Mouse (Mus musculus) retina, adult 2 months (tissue): ENCODE results near the gene Cradd.

ENCODE experiments used
- DNase-seq: peaks from one replicate; pipeline ENCODE4 v3.0.0-alpha.2; 2012; ENCODE audit warnings: low read depth, low spot score

Cradd gene

DNA sequence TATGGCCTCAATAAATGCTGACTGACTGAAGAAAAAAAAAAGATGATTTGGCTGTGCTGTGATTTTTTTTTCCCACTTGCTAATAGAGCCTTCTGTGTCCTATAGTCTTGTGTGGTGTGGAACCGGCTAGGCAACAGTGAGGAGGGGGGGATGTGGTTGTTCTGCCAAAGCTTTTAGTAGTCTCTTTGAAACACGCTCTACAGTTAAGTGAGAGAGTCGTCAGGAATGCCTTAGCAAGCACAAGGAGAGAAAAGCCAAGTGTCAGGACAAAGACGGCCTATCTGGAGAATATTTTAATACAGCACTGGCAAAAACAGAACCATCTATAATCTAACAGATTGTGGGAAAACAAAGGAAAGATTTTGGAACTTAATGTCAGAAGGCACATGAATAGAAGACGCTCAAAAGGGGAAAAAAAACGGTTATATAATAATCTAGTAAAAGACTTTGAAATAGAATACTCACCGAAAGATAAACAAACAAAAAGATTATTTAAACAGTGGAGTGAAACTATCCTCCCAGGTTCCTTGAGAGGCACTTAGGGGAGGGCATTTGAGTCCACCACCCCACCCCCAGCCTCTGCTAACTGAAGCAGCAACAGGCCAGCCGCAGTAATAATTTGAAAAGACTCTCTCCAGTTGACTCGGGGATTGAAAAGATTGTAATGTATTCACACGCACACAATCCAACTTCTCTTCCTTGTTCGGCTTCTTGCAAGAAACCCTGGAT, 16.9 kb downstream of the Cradd start:
- no peak for DNase-seq

DNA sequence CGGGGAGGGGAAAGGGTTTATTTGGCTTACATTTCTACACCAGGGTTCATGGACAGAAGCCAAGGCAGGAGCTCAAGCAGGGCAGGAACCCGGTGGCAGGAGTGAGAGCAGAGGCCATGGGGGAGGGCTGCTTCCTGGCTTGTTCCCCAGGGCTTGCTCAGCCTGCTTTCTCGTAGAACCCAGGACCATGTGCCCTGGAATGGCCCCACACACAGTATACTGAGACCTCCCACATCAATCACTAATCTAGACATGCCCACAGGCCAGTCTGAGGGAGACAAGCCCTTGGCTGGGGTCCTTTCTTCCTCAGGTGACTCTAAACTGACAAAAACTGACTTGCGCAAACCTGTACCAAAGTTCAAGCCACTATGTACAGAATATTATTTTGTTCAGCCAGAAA, 19.7 kb downstream of the Cradd start:
- no peak for DNase-seq

DNA sequence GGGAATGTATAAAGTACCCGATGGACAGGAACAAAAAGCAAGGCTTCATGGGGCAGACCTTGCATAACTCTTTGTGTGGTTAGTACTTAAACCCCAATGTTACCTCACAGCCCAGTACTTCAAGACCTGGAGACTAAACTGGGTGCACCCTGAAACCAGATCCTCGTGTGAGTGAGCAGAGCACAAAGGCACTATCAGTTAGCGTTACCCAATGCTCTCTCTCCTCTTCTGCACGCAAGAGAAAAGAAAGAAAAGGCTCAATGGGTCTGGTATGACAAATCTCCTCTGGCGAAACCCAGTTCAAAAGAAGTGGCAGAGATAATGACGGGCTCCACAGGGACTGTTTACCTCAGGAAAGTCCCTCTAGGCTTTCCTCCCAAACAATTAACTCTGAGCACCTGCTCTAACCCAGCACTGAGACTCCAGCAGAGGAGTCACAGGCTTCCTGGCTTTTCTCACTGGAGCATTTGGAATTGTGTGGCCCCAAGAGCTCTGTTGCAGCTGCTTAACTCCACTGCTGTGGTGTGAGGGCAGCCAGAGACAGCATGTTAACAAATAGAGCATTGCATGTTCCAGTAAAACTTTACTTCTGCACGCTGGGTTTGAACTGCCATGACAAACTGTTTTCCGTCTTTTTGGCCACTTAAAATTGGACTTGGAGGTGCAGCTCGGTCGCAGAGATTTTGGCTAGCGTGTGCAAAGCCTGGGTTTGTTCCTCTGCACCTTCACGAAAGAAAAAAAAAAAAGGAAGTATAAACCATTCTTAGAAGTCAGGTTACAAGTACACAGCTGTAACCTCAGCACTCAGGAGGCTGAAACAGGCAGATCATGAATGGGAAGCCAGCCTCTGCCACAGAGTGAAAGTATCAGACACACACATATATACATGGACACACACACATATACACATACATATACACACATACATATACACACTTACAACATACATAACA, 21.4 kb downstream of the Cradd start:
- DNase-seq: no peak

DNA sequence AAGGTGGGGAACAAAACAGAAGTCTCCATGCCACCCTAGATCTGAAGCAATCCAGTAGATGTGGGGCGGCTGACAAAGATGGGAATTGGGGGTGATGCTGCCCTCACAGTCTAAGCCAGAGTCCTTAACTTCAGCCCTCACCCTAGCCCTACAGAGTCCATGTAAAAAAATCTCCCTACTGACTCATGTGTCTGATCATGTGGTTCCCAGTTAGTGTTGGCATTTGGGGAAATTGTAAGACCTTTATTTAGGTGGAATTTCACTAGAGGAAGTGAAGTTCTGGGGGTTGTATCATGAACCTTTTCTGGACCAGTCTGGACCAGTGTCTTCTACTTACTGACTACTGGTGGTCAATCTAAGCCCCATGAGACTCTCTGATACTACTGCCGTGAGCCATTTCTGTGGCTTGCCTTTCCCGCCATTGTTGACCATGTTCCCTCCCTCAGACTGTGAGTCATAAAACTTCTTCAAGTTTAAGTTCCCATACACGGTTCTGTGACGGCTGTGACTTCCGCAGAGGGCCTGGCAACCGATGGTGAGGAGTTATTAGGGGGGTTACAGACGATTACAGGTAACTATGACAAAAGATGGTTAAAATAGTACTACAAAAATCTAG, 23.6 kb downstream of the Cradd start:
- no peak for DNase-seq

DNA sequence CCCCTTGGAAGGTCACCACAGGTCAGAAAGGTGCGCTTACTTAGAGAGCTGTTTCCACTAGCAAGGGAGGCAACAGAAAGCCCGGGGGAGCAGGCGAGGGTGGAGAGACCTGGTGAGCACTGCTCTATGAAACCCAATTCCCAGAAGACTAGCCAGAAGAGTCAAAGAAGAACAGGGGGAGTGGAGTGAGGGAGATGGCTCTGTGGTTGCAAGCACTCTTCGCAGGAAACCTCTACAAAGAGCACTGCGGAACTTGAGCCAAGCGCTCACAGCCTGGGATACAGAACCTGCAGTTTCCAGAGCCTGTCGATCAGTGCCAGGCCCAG, 24.2 kb downstream of the Cradd start:
- DNase-seq: no peak

DNA sequence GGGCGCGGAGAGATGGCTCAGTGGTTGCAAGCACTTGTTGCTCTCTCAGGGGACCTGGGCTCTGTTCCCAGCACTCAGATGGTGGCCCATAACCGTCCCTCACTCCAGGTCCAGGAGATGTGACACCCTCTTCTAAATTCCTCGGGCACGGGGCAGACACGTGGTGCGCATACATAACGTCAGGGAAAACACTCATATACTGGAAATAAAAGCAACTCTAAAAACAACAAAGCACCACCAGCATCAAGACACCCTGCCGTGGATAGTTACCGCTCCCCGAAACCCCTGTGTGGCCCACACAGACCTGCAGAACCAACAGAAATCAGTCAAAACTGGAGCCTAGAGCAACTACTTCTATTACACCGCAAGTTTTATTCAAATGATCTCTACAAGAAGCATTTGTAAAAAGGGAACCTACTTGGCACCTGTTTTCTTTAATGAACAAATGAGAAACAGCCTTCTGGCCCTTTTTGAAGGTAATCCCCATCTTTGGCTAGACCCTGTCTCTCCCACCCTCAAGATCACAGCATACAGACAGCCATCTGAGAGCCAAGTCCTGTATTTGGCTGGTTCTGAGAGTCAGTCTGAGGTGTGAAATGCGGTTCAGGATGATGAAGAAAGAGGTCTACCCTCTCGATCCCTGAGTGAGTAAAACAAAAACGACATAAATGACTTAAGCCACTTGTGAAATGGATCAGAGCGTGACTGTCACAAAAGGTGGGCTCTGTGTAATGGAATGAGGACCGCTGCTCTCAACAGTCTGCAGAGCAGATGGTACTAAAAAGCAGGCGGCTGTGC, 24.7 kb downstream of the Cradd start:
- no peak for DNase-seq

DNA sequence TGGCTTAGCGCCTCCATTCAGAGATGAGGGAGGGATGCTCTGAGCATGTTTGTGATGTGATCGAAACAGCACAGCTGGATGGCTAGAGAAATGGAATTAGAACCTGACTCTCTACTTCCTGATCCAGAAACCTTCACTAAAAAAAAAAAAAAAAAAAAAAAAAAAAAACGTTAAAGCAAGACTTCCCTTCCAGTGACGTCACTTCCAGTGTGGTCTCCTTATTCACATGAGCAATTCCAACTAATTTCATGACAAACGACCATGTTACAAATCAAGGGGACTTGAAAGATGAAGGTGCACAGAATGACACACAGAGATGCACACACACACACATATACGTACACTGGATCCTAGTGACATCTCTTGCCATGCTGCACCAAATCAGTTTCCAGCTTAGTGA, 25.4 kb downstream of the Cradd start:
- no peak for DNase-seq

DNA sequence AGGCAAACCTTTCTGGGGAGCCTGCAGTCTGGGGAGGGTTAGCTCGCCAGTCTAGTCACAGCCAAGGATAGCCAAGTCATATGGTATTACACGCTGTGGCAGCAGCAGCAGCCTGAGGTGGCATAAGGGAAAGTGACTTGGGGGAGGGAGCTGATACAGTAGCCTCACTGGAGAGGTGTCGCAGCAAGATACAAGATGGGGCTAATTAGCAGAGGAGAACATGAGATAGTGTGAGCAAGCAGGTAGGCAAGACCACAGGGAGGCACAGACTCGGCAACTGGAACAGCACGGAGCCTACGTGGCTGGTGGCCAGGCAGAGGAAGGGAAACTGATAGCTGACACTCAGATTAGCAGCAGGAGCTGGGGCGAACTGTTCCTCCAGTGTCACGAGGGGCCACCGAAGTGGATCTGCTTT, 26.2 kb downstream of the Cradd start:
- no peak for DNase-seq

DNA sequence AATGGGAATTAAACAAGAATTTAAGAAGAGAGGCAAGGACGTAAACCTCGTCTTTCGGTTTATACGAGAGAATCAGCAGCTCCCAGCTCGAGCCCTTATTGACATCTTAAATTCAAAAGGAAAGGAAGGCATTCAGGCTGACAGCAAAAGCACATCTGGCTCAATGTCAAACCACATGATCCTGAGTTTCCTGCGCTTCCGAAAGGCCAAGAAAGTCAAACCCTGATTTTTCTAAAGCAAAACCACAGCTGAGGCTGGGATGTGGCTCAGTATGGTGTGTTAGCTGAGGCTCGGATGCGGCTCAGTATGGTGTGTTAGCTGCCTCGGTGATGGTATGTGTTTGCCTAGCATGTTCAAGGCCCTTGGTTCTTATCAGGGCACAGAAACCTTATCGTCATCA, 26.9 kb downstream of the Cradd start:
- DNase-seq: no peak

DNA sequence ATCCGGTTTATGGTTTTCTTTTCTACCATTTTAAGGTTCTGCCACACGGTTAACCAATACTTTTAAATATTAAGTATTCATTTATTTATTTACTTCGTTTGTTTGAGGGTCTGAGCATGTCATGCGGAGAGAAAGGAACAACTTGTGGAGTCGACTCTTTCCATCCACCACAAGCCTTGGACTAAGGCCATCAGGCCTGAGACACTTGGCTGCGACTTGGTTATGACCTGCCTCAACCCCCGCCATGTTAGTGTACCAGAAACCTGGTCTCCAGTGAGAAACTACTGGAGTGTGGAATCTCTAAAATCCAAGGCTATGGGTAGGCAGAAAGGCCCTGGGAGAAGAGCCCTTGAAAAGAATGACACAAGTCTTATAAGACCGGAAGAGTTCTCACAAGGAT, 30.7 kb downstream of the Cradd start:
- no peak for DNase-seq

DNA sequence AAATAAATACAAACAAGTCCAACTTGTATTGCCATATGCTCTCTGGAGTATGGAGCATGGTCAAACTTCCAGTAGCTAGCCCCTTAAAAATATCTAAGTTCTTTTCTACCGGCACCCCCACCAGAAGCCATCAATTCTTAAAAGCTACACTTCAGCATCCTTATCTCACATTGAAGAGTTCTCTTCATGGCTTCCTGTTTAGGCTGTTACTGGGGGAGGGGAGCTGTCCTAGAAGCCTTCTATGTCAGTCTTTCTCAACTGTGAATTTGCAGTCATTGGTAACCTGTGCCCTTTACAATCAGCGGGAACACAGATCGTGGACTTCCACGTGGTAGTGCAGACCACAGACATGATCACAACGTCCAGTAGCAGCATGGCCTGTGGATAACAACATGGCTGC, 31.7 kb downstream of the Cradd start:
- no peak for DNase-seq

DNA sequence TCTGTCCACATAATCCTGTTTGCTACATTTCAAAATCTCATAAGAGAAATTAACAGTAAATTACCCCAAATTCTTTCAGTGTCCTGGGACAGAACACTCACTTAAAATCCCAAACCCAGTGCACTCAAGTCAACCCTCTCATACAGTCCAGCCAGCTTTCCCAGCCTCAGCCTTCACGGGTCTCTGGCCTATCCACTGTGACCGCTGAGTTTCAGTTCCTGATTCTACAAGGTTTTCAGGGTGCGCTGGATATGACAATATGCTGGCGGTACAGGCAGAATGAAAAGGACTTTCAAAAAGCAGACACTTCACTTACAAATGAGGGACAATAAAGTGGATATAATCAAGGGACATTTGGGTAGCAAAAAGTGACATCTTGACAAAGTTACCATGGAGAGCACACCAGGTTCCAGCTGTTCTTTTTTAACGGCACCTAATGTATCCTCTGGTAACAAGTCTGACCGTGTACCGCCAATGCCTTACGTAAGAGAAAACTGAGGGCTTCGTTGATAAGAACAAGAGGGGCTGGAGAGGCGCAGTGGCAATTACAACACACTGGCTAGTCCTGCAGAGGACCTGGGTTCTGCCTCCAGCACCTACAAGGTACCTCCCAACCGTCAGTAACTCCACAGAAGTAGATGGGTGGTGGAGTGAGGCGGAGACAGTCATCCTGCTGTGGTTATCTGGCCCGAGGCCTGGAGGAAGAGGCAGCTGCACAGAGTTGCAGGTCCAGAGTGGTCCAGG, 32.6 kb downstream of the Cradd start:
- no peak for DNase-seq

DNA sequence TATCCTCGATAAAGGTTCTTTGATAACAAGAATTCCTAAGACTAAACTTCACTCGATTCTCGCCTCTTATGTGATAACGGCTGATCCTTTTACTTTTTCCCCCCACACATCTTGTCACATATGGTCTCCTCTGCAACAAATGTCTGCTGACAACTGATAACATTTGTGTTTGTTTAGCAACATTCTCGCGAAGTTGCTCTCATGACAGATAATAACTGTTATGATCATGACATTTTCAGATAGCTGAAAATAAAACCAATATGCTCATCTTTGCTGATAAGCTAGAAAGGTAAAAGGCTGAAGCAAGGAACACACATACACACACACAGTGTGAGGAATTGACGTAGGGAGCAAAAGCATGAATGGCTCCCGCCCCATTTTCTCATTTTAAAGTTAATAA, 34.1 kb downstream of the Cradd start:
- no peak for DNase-seq

DNA sequence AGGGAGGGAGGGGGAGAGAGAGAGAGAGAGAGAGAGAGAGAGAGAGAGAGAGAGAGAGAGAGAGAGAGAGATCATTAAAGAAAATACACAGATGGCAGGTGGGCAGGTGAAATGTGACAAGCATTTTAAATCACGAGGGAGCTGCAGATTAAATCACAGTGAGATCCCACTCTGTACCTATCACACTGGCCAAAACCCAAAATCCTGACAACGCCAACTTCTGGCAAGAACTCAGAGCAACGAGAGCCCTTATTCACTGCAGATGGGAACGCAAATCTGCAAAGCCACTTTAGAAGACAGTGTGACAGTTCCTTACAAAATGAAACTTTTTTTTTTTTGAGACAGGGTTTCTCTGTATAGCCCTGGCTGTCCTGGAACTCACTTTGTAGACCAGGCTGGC, 35.7 kb downstream of the Cradd start:
- no peak for DNase-seq

DNA sequence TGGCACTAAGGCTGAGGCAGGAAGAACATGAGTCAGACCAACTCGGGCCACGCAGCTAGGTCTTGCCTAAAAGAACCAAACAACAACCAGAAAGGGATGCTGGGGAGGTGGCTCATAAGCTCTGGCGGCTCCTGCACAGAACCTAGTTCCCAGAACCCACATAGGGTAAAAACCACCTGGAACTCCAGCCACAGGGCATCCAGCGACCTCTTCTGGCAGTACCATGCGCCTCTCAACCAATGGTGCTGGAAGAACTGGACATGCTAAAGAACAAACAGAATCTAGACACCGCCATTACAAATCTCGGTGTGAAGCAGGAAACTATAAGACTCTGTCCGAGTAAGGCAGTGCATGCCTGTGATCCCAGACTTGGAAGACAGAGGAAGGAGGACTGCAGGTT, 36.6 kb downstream of the Cradd start:
- no peak for DNase-seq

DNA sequence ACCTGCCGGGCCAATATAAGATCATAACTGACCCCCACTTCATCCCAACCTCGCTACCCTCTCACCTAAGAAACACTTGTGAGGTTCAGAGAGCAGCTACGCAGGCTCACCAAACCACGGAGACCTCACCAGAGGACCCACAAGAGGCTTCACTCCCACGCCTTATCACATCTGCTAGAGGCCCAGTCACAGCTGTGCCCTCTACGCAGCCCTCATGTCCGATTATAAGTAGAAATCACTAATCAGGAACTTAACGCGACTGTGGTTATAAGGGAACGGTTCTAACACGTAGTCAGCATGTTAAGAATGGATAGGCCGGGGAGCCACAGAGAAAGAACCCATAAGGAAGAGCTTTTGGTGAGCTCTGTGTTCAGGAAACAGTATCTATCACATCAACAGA, 40.5 kb downstream of the Cradd start:
- no peak for DNase-seq

DNA sequence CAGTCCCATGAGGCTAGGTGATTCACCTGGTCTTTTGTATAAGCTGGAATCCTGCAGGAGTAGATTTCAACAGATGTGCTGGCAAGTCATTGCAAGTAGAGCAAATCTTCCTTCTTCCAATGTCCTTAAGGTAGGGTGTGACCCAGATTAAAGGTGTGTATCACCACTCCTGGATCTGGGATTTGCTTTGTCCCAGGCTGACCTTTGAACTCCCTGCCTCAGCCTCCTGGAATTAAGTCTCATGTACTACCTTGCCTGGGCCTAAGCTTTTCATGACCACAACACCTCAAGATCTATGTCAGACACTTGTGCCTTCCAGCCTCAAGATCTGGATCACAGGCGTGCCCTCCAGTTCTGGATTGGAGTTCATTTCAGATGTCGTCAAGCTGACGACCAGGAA, 41.9 kb downstream of the Cradd start:
- DNase-seq: no peak

DNA sequence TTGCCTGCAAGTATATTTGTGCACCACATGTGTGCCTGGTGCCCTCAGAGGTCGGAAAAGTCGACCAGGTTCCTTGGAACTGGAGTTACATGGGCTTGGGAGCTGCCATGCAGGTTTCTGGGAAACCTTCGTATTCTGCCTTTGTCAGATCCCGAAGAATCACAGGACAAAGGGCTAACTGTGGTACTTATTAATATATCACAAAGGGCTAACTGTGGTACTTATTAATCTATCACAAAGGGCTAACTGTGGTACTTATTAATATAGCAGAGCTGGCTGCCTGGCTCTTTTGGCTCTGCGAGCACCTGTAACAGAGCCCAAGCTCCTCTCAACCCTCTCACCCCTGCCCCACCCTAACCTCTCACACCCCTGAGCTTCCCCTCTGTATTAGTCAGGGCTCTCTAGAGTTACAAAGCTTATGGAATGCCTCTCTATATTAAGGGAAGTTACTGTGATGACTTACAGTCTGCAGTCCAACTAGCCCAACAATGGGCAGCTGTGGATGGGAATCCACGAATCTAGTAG, 42.4 kb downstream of the Cradd start:
- no peak for DNase-seq

DNA sequence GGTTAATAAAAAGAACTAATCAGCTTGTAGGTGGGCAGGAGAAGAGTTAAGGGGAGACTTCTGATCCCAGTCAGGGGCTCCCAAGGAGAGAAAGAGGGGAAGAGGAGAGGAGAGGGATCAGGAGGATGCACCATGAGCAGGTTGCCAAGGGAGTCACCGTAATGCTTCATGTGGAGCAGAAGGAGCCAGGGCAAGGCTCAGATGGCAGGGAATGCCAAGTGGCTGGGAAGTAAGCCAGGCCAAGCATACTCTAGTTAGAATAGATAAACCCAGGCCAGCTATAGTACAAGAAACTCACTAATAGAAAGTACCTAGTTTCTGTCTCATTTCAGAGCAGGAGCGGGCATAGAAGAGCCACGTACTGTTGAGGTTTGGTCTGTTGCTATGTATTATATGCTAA, 43.6 kb downstream of the Cradd start:
- no peak for DNase-seq

DNA sequence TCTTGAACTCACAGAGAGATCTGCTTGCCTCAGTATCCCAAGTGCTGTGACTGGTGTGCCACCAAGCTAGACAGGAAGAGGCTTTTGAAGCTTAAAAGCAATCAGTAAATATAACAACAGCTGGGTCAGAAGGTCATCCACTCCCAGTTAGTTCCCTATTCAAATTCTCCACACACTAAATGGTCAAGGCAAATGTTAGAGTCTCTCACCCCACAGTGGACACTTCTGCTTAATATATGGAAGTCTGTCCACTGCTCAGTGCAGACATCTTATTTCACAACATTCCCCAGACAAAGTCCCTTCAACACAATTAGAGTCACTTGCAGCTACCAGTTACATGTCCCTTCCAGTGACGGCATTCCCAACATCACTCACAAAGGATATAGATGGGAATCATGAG, 44.5 kb downstream of the Cradd start:
- DNase-seq: no peak

DNA sequence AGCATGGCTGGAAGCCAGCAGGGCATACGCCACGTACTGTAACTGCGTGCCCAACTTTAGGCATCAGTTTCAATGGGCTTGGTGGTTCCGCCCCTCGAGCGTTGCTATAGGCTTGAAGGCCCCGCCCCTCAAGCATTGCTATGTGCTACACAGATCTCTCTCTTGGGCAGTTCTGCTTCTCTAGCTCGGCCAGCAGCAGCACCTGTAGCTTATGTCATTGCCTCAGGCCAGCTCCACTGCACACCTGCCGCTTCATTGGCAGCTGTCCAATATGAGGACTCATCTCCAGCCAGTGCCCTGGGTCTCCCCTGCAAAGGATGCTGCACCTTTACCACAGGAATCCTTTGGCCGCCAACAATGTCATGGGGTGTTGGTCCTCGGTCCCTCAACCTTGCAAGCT, 45.8 kb downstream of the Cradd start:
- no peak for DNase-seq
